Mouse (Mus musculus): ENCODE measurements around the gene Selenon.
A peak's percentile ranks its signal among the peaks of the same experiment; 100 is the strongest.

The Selenon gene

DNA sequence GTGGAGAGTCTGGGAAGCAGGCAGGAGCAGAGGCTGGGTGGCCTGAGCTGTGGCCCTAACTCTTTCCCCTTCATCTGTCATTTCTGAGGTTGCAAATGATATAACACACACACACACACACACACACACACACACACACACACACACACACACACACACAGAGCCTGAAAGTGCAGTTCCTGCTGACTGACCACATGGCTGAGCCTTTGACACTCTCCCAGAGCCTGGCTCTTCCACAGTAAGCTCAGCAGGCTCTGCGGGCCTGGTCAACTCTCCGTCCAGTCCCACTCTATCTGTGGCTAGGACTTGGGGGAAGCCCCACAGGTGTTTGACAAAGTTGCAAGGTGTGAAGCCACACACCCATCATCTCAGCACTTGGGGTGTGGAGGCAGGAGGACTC, 25.3 kb upstream of the Selenon start:
- DNase-seq: no peak

DNA sequence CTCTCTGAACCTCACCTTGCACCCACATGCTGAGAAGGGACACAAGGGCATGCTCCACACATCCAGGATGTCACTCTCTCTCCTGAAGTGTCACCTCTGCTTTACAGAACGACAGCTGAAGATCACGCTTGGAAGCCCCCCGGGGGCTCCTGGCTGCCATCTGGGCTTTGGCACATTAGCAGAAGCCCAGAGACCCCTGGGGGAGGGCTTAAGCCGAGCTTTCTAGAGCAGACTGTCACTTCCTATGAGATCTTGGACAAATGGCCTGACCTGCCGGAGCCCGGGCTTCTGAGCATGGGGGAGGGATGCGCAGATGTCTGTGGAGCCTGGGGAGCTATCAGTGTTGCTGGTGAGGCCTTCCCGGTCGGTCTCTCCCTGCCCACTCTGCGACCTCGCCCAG, 23.5 kb upstream of the Selenon start:
- DNase-seq: no peak

DNA sequence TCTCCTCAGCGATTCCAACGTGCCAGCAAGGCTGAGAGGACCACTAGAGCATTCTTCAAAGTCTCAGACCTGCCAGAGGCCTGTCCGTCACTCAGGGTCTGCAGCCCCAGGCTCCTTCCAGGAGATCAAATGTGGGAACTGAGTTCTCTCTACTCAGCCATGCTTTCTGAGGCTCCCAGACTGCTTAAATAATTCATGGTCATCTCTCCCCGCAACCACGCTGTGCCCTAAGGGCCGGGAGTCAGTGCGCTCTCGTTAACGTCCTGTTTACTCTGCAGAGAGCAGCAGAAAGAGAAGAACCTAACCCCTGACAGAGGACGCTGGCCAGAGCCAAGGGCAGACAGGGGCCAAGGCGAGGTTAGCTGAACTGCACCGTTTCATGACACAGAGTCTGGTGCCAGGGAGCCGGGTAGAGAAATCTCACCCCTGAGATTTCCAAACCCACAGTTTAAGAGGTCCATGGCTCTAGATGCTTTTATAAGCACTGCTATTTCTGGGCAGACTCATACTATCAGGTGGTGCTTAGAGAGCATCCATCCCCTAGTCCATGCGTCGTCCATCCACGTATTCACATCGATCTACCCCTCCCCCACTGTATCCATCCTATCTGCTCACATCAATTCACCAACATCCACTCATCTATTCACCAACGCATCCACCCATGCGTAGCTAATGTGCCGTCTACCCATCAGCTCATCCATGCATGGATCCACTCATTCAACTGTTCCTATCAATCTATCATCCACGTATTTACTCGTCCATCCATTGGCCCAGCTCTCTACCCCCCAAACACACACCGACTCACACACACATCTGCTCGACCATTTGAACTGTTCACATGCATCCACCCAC, 20.7 kb upstream of the Selenon start:
- no peak for DNase-seq

DNA sequence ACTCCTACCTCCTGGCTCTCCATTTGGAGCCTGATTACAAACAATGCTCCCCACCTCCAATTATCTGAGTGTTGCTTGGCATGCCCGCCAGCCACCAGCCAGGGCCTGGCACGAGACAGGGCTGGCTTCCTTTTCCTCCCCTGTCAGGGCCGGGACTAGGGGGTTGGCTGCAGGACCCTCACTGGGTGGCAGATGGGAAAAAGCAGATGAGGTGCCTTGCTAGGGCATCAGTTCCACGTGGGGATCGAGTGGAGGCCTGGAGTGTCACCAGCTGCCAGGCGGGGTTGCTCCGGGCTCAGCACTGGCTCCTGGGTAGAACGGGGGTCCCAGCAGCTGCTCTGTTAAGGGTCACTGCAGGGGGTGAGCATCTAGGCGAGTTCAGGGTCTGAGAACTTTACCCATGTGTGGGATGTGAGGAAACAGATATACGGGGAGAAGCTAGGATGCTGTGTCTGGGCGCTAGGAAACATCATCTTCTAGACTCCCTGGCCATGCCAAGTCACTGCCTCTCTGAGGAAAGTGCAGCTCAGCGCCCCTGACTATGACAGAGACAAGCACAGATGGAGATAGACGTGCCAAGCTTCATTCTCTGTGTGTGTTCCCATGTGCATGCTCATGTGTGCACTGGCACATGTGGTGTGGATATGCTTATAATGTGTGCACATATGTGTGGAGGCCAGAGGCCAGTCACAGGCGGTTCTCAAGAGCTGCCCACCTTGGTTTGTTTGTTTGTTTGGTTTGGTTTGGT, 18.9 kb upstream of the Selenon start:
- DNase-seq: no peak

DNA sequence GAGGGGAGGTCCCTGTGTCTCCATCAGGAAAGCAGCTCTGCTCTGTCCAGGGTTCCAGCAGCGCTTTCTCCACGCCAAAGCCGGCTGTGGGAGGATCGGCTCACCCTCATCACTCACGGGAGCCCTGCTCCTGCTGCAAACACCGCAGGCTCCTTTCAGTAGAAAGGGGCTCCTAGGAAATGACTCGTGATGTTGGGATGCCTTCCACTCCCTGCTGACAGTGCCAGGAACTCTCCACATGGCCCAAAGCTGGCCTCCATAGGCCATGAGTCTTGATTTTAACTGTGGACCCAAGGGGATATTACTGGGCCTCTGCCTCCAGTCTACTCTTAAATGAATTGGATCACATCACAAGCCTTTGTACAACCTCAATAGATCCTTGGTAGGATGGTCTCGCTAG, 17.9 kb upstream of the Selenon start:
- no peak for DNase-seq

DNA sequence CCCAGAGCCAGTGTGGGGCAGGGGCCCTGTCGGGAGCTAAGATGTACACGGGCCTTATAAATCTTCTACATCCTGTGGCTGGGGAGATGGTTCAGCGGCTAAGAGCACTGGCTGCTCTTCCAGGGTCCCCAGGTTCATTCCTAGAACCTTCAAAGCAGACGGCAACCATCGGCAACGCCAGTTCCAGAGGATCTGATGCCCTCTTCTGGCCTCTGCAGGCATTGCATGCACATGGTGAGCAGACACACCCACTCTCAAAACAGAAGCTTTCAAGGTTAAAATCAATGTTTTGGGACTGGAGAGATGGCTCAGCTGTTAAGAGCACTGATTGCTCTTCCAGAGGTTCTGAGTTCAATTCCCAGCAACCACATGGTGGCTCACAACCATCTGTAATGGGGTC, 17.2 kb upstream of the Selenon start:
- no peak for DNase-seq

DNA sequence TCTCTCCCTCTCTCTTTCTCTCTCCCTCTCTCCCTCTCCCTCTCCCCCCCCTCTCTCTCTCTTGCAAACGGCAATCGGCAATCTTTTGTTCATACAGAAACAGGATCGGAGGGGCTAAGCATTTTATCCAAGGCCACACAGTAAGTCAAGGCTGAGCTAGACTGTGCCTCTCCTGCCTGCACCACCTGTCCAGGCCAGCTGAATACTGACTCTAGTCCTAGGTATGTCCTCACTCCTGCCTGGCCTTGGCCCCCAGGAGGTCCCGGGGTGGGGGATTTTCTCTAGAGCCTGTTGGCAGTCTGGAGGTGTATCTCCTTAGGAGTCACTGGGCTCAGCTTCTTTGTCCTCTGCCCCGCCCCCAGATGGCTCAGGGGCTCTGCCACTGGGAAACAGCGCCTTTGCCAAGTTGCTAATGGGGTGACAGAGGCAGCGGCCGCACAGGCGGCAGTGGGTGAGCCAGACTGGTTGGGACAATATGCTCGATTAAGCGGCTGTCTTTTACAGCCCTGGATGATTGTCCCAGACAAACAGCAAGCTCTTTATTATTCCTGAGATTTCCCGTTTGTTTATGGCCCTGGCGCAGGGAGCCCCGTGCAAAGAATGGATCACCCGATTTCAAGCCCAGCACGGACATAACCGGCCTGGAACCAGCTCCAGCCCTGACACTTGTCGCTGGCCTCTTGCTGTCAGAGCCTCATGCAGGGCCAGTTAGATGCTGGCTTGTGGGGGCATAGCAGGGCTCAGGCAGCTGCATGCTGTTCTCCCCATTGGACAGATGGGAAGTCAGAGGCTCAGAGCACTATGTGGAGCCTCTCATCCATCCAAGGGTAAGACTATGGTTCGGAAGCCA, 15.6 kb upstream of the Selenon start:
- no peak for DNase-seq

DNA sequence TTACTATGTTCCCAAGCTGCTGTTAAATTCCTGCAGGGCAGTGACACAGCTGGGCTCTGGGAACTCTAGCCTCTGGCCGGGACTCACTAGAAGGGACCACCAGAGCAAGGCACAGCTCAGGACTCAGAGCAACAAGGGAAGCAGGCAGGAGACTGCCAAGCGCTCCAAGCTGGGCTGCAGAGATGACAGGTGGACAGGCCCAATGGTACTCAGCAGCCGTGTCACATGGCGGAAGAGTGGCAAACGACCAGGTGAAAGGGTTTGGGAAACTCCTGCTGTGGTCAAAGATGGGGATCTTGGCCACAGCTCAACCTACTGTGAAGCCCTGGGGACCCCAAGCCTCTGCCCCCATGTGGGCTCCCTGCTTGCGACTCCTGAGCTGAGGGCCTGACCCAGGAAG, 12.1 kb upstream of the Selenon start:
- no peak for DNase-seq

DNA sequence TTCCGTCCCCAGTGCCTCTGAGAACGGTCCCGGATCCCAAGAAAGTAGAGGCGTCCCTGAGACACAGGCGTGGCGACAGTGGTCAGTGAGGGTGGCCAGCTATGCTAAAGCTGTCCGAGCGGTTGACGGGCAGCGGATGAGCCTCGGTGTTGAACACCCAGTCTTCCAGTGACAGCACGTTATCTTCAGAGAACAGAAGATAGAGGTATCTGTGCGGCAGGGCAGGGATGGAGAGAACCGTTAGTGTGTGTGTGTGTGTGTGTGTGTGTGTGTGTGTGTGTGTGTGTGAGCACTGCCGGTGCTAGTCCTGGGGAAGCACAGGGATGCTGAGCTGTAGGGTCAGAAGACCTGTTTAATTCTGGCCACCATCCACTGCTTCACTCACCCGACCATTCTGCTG, 11.7 kb upstream of the Selenon start:
- no peak for DNase-seq

DNA sequence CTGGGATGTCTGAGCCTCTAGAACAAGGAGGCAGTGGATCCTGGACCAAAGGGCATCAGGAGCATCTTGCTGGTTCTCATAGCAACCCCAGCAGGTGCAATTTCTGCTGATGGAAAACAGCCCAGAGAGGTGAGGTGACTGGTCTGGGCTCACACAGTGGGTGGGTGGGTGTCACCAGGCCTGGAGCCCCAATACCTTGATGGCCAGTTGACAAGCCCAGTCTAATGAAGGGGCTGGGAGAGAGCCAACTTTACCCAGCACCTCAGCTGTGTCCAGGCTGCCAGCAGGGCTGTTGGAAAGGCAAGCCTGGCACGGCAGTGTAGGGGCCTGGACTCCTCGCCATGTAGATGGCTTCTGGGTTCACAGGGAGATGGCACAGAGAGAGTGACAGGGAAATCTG, 10.0 kb upstream of the Selenon start:
- no peak for DNase-seq

DNA sequence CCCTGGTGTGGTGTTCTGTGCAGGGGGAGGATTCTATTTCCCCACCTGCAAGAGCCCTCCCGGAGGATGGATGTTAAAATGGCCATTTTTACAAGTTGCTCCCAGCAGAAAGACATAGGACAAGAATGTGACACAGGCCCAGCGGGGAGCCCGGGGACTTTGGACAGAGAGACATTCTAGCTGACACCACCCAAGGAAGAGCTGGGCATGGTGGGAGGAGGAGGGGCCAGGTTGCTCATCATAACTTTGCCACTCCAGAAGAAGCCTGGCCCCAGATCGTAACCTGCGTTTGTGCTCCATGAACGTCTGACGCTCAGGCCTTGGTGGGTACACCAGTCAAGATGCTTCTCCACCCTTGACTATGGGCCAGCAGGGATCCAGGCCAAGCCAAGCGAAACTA, 8.7 kb upstream of the Selenon start:
- no peak for DNase-seq

DNA sequence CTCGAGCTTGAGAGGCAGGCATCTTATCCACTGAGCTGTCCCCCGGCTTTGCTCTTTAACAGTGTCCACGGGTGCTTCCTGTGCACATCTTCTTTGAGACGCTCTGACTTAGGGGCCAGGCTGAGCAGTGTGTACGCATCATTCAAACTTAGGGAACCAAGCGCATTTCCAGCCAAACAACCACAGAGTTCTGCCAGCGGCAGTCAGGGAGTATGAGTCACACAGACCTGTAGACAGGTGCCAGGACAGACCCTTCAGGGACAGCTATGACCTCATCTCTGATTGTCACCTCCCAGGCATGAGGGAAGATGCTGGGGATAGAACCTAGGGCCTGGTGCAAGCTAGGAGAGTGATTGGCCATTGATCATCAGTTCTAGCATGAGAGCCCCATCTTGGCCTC, 7.2 kb upstream of the Selenon start:
- no peak for DNase-seq

DNA sequence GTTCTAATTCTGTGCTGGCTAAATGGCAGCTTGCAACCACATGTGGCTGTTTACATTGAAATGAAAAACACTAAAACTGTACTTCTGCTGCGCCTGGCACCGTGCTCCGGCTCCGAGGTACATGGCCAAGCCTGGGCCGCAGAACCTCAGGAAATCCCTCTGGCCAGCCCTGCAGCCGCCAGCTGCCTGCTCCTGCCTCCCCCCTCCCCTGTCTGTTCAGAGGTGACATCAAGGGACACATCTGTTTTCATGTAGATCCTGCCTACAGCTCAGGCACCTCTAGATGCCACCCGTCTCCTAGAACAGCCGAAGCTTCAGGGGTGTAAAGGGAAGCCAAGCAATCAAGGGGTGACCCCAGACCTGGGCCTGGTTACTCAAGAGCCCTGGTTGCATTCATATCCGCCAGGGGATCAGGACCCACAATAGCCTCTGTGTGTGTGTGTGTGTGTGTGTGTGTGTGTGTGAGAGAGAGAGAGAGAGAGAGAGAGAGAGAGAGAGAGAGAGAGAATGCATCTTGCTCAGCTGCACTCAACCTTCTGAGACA, 6.7 kb upstream of the Selenon start:
- DNase-seq: no peak

DNA sequence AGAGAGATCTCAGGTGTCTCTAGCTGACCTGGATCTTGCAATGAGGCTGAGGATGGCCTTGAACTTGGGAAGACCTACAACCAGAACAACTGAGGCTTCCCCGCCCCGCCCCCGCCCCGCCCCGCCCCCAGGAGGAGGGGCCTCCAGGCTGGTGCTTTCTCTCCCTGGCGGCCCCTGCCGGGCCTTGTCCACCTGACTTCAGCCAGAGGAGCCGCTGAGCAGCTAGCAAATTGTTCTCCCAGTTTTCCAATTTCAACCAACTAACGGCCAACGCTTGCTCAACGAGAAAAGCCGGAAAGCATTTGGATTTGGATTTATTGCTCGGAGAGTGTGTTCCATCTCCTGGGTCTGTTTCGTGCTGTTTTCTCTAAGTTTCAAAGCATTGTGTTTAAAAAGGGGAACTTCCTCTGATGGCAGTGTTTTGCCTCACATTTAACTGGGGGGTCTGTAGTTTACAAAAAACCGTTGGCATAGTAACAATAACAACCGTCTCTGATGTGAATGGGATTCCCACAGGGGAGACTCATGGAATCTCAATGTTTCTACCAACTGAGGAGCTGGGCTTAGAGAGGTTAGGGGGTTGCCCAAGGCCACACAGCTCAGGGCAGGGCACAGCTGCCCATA, 5.8 kb upstream of the Selenon start:
- DNase-seq: no peak

DNA sequence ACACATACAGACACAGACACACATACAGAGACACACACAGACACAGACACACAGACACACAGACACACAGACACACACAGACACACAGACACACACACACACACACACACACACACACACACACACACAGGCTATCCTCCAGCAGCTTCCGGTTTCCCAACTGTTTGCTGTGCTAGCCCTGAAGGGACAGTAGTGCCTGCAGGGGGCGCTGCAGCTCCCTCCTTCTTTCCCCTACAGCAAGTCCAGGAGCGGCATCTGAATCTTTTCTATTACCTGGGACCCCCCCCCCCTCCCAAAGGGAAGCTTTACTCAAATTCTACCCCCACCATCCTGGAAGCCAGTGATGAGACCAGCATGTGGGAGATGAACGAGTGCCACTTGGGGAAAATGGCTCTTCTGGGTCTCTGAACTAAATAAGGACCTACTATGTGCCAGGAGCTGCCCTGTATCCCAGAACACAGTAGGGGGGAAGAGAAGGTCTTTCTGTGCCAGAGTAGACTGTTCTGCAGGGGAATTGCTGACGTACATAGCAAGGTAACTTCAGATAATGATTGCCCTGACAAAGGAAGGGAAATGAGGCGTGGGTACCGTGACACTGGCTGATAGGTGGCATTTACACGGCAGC, 4.1 kb upstream of the Selenon start:
- DNase-seq: peak in 1 of 2 experiments; percentile 20

DNA sequence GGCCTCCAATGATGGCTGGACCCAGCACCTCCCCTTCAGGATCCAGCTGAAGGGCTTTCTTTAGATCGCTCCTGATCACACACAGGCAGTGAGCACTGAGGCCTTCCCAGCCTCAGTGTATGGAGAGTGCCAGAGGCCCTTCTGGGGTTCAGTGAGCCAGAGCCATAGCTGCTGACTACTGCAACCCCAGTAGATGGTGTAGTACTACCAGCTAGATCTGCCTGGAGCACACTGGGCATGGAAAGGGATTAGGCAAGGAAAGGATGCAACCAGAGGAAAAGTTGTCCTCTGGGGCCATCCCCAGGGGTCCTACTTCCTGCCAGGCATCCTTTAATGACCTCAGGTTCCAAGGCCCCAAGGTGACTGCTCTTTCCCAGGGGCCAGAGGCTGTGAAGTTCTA, 1.7 kb upstream of the Selenon start:
- DNase-seq: no peak

DNA sequence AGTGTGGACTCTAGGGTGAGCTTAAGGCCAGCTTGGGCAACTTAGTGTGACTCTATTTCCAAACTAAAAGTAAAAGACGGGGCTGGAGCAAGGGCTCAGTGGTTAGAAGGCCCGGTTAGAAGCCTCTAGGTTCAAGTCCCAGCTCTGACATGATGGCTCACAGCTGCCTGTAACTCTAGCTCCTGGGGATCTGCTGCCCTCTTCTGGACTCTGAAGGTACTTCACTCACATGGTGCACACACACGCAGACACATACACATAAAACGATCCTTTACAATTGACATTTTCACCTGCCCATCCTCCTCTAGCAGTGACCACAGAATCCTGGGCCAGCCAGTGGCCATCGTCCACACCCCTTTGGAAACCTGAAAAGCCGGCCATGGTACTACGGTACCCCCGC, 2.1 kb downstream of the Selenon start:
- no peak for DNase-seq

DNA sequence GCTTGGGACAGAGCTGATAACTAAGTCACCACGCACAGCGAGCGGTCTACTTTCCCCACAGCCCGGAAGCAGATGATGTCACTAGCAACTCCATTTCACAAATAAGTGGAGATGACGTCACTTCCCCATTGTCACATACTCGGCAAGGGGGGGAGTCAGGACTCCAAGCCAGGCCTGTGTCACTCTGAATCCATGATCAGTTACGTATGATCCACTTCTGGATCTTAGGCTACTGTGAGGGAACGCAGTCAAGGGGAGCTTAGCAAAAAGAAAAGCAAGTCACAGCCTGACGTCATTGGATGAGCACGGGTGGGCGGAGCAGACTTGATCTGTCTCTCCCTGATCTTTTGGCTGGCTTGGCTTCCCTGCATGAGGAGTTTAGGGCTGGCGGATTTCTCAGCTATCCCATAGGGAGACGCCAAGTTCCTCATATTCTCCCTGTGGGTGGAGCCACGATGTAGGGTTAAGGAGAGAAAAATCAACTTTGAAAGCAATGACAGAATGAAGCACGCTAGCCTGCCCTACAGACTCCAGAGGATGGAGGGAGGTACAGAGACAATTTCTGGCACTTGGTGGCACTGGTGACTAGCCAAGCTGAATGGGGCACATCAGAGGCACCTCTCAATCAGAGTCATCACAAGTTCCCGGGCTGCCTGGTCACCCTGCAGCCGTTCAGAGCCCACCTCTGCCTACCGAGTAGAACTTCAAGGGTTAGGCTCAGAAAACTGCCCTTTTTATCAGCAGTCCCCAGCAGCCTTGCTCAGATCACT, 3.6 kb downstream of the Selenon start:
- no peak for DNase-seq

DNA sequence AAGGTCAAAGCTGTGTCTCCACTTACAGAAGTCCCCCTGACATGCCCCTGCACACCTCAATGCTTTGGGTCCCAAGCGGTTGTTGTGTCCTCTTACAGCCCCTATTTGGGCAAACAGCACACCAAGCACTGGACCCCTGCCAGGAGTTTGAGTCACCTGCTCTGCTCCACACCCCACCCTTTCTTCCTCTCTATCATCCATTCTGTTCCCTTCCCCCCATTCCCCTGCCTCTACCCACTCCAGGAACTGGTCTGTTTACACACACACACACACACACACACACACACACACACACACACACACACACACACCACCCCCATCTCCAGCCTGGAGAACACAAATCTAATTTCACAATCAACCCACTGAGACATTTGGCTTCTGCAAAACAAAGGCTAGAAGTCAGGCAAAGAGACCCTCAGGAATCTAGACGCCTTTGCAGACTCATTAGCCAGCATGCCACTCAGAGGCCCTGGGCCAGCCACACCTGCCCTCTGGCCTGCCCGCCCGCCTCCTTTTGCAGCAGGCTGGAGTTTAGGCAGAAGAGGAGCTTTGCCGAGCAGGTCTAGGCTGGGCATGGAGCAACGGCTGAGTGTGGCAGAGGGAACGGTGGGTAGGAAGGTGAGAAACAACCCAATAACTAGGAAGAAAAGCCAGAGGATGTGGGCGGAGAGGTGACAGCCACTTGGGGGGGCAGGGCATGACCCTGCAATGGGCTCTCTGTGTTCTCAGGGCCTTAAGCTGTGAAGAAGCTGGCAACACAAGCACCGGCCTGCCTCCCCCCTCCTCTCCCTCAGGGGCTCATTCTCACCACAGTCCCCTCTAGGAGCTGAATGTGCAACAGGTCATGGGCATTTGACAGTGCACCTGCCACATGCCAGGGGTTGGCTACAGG, 4.9 kb downstream of the Selenon start:
- no peak for DNase-seq

DNA sequence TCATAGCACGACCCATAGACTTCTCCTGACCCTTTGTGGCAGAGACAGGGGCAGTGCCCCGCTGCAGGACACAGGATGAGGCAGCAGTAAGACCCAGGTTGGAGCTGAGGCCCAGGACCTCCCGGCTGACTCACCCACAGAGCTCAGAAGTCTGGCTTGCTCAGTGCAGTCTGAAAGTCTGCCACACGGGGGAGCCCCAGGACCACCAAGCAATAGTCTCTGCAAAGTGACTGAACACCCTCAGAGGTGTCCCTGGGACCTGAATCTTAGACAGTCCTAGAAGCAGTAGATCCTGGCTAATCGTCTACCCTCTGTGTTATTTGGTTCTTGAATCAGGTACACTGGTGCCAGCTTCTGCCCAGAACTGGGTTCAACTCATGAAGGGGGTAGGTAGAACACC, 8.7 kb downstream of the Selenon start:
- peak; percentile 82 to 95 for DNase-seq
